Mouse (Mus musculus): ENCODE results near the gene Brdt. TPM values are rescaled to one million over a fixed set of nuclear protein-coding genes. Genes with fewer than 3 reads are reported as not detected.

The Brdt gene
- 0.73 and 1.3 TPM in 2 replicates for polyA plus RNA-seq (2016; fragmentation: Nextera tagmentation; extraction: Ambion mirVana)

DNA sequence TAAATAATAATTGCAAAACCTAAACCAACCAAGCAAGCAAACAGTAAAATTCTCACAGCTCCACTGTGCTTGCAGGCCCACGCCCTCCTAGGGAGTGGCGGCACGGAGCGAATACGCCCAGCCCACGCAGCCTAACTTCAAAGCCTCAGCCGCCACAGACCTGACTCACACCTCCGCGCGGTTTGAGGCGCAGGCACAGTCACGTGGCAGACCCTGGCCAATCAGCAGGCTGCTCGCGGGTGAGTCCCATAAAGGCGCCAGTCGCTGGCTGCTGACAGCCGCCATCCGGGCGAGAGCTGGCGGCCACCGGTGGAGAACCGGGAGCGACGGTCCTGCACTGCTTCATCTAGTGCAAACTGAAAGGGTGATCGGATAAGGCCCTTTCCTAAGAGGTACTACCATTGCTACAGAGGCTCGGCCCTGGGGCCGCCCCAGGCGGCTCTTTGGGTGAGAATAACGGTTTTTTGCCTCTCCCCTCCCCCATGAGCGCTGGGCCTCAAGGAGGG is at the start of gene Brdt:
Brdt (plus strand) TSS at position 244 of the 506 bp plus-strand sequence.
- WGBS: 88% methylated on average over 30 of the region's 30 CpGs
- no peak within 1 kb of the TSS for H3K4me3 ChIP-seq
- no peaks in the 10 kb centered on the region for H3K9me3 ChIP-seq (replicated peaks)
- DNase-seq (ENCODE audit: low spot score): no peak
- H3K36me3 ChIP-seq: no peaks in the 10 kb centered on the region
- no peak within 1 kb of the TSS for H3K27ac ChIP-seq
- H3K27me3 ChIP-seq (ENCODE audit: low read depth, poor library complexity, severe bottlenecking): no peaks in the 10 kb centered on the region
- H3K4me1 ChIP-seq: no peaks in the 10 kb centered on the region

DNA sequence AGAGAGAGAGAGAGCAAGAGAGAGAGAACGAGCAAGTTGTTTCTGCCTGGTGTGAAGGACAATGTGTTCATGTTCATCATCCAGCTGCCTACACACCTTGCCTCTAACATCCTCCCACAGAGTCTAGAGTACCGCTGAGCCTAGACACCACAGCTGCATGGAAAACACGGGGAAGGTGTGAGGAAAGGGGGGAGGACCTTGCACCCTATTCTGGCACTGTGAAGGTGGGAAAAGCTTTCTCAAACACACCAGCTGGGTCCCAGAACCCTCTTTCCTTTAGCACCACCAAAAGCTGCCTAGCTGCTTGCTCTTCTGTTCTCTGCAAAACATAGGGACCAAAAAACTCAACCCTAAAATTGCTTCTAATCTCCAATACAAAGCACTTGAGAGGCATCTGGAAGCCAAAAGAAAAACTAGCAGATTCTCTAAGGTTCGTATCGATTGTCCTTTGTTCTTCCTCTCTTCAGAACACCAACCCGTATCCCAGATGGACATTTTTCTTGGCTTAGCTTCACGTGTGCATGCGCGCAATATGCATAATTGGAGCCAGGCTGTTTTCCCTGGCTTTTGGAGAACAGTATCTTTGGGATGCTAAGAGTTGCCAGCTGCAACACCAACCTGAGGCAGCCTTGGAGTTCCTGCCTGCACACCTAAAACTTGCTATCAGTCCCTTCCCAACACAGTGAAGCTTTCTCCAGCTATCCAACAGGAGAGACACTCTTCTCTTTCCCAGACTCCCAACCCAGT is 48.2 kb upstream of the Brdt start:
- 69% methylated on average over 9 of the region's 9 CpGs for WGBS
- Histone ChIP-seq H3K9me3 (replicated peaks) (no peaks in the 10 kb centered on the region), H3K27ac (peak overlapping the region; percentile 44), H3K27me3 (ENCODE audit: low read depth, poor library complexity, severe bottlenecking) (peaks cover 3% of the 10 kb centered on the region; the same call in 1 of the 2 replicates), H3K4me1 (peaks cover 23% of the 10 kb centered on the region; the same call in 1 of the 2 replicates), H3K36me3 (0 out of 2 replicates have a peak, but pooled peaks cover 2% of the 10 kb centered on the region), H3K4me3 (no peak overlapping the region)
- DNase-seq (ENCODE audit: low spot score): no peak

DNA sequence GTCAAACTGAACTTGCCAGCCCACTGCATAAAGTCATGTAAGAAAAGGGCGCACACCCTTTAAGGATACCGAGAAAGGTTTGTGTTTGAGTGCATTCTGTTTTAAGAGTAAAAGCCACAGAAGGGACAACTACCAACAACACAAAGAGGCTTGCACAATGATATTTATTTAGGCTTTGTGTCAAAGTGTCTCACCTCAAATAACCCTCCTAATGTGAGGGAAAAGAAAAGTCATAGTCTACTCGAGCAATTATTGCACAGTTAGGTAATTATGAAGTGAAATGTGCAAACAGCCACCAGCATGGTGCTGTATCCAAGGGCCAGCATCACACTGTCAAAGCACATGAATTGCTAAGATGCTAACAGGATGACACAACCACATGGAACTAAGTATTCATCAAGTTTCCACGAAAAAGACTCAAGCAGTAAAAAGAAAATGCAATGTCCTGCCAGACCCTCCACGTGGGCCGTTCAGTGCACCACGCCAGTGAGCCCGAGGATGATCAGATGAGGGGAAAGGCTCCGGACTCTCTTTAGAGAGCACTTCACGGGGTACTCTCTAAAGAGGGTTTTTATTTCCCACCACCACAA is 46.9 kb upstream of the Brdt start:
- H3K36me3 ChIP-seq: 0 out of 2 replicates have a peak, but pooled peaks cover 2% of the 10 kb centered on the region
- H3K4me3 ChIP-seq: no peak overlapping the region
- no peak overlapping the region for H3K27ac ChIP-seq
- no peak for DNase-seq (ENCODE audit: low spot score)
- peaks cover 11% of the 10 kb centered on the region for H3K27me3 ChIP-seq (ENCODE audit: low read depth, poor library complexity, severe bottlenecking)
- WGBS: 83% methylated on average over 10 of the region's 10 CpGs
- no peaks in the 10 kb centered on the region for H3K9me3 ChIP-seq (replicated peaks)
- H3K4me1 ChIP-seq: peaks cover 36% of the 10 kb centered on the region

DNA sequence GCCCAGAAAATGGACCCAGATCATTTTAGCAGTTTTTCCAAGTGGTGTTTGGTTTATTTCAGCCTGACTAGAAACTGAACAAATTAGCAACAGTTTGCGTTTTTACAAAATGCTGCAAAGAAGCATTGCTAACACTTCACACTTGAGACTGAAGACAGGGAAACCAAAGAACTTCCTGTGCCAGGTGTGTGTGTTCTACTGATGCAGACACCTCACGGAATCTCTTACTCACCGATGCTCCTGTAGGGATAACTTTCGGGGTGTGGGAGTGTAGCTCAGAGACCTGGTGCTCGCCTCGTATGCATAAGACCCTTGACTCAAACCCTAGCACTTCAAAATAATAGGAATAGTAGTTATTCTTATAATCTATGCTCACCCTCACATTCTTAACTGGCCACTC is 45.4 kb upstream of the Brdt start:
- Histone ChIP-seq H3K4me1 (peaks cover 48% of the 10 kb centered on the region), H3K27me3 (ENCODE audit: low read depth, poor library complexity, severe bottlenecking) (peaks cover 15% of the 10 kb centered on the region), H3K36me3 (no peaks in the 10 kb centered on the region), H3K27ac (no peak overlapping the region), H3K9me3 (replicated peaks) (no peaks in the 10 kb centered on the region), H3K4me3 (no peak overlapping the region)
- DNase-seq (ENCODE audit: low spot score): no peak
- WGBS: 85% methylated on average over 6 of the region's 6 CpGs

DNA sequence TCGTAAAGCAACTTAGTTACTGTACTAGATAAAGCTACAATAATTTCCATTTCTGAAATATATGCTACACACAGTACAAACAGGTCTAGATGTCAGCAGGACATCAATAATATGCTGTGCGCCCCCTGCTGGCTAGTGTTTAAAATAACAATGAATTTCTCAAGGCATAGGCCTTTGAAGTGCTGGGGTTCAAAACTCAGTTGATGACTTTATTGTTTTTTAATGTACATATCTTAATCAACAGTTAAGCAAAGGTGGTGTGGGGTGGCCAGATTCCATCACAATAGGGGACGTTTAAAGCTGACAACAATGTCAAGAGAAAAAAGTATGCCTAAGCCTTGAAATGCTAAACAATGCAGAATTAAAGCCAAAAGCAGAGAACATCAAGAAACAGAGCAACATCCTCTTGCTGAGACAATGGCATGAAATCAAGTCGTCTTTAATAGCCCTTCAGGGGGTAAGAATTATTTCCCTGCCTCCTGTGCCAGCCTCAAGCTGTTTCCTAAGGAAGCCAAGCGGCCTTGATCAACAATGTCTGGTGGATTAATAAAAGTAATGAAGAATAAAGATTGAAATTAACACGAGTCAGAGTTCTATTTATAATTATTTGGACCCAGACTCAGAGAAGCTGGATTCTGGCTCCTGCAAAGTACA is 43.6 kb upstream of the Brdt start:
- H3K36me3 ChIP-seq: no peaks in the 10 kb centered on the region
- WGBS: 31% methylated on average over 6 of the region's 6 CpGs
- H3K4me1 ChIP-seq: peaks cover 39% of the 10 kb centered on the region
- peak; percentile 83 for DNase-seq (ENCODE audit: low spot score)
- peak overlapping the region; percentile 78; the same call in 1 of the 2 replicates for H3K4me3 ChIP-seq
- peaks cover 23% of the 10 kb centered on the region for H3K27me3 ChIP-seq (ENCODE audit: low read depth, poor library complexity, severe bottlenecking)
- no peaks in the 10 kb centered on the region for H3K9me3 ChIP-seq (replicated peaks)
- H3K27ac ChIP-seq: no peak overlapping the region

DNA sequence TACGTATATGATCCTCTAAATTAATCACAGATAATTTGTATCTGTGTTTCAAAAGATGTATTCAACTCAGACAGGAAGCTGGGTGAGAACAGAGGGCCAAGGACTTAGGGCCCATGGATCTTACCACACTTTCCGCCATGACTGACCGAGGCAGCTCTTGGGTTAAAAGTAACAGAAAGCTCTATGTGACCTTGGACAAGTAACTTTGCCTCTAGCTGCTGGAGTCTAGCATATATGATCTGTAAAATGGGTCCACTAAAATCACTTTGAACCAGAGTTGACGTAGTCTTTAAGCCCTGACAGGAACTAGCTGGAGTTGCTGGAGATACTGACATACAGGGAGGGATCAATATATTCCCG is 43.1 kb upstream of the Brdt start:
- H3K4me1 ChIP-seq: peaks cover 39% of the 10 kb centered on the region
- peaks cover 23% of the 10 kb centered on the region for H3K27me3 ChIP-seq (ENCODE audit: low read depth, poor library complexity, severe bottlenecking)
- H3K27ac ChIP-seq: no peak overlapping the region
- peak overlapping the region; percentile 78 for H3K4me3 ChIP-seq
- WGBS: 43% methylated on average over 5 of the region's 5 CpGs
- DNase-seq (ENCODE audit: low spot score): no peak
- H3K9me3 ChIP-seq (replicated peaks): no peaks in the 10 kb centered on the region
- no peaks in the 10 kb centered on the region for H3K36me3 ChIP-seq

DNA sequence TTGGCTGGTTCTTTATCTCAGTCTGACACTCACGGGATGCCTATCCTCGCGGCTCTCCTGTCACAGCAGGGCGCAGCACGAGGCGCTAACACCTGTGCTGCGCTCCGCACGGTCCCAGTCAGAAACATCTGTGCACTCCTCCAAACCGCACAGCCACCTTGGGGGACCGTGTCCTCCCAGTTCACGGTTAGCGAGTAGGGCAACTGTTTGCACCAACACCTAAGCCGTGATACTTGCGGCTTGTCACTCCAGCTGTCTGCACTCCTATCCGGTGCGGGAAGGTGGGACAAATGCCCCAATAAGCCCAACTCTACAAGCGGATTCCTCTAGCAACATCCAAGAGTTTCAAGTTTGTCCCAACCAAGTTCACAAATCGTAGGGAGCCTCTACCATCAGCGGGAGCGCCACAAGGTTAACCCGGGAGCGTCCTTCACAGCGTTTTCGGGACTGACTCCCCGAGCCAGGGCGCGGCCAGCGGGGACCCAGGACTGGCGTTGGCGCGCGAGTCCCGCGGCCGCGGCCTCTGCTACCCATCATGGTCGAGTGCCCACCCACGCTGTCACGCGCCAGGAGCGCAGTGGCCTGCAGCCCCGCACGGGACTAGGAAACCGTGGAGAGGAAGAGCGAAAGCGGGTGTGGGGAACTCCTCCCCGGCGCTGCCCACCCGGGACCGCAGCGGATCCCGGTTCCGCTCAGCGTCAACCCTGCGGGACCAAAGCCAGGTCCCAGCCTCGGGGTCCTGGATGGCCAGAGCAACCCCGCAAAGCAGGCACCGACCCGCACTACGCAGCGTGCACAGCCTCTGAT is 42.3 kb upstream of the Brdt start:
- peaks cover 37% of the 10 kb centered on the region for H3K4me1 ChIP-seq
- H3K27ac ChIP-seq: peak overlapping the region; percentile 93
- peaks cover 23% of the 10 kb centered on the region for H3K27me3 ChIP-seq (ENCODE audit: low read depth, poor library complexity, severe bottlenecking)
- peak overlapping the region; percentile 78 for H3K4me3 ChIP-seq
- H3K36me3 ChIP-seq: no peaks in the 10 kb centered on the region
- DNase-seq (ENCODE audit: low spot score): peak; percentile 64
- H3K9me3 ChIP-seq (replicated peaks): no peaks in the 10 kb centered on the region
- under 1% methylated on average over 62 of the region's 62 CpGs for WGBS

DNA sequence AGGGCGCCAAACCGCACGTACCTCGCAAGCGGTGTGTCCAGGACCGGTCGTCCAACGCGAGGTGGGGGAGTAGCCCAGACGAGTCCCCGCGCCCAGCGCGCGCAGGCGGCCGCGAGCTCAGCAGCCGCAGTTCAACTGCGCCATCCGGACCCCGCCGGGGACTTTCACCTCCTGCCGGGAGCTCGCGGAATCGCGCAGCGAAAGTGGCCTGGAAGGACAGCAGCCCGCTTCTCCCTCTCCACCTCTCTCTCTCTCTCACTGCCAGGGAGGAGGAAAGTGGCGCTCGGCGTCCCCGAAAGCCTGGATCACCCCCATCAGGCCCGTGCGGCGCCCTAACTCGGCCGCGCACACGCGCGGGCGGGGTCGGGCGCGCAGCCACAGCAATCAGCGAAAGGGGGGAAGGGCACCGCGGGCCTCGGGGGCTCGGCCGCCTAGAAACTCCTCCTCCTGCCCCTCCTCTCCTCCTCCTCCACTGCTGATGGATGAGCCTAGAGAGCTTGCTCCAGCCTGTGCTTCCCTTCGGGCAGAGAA is 41.7 kb upstream of the Brdt start, which contains the start of gene Tgfbr3:
Tgfbr3 (minus strand) TSS at position 396 of the 531 bp plus-strand sequence.
- WGBS: under 1% methylated on average over 54 of the region's 54 CpGs
- peak; percentile 88 for DNase-seq (ENCODE audit: low spot score)
- Histone ChIP-seq H3K27ac (peak within 1 kb of the TSS; percentile 93), H3K4me3 (peak within 1 kb of the TSS; percentile 78), H3K9me3 (replicated peaks) (no peaks in the 10 kb centered on the region), H3K36me3 (no peaks in the 10 kb centered on the region), H3K27me3 (ENCODE audit: low read depth, poor library complexity, severe bottlenecking) (peaks cover 23% of the 10 kb centered on the region), H3K4me1 (peaks cover 37% of the 10 kb centered on the region)

DNA sequence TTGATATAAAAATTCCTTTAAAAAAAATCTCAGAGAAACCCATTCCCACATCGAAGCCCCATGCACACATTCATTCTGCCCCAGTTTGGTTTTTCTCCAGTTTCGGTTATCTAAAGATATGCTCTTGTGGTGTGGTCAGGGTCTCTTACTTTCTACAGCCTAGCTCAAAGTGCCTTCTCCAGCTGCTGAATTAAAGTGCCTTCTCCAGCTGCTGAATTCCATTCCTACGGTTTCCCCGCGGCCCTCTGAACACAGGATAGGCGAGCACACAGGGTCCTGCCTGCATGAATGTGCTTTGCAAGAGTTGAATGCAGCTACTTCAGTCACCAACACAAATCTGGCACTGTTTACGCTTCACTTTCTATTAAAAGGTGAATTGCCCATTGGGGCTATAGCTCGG is 41.0 kb upstream of the Brdt start:
- H3K27ac ChIP-seq: no peak overlapping the region
- H3K4me3 ChIP-seq: peak overlapping the region; percentile 78
- 36% methylated on average over 8 of the region's 8 CpGs for WGBS
- H3K36me3 ChIP-seq: no peaks in the 10 kb centered on the region
- peaks cover 23% of the 10 kb centered on the region for H3K27me3 ChIP-seq (ENCODE audit: low read depth, poor library complexity, severe bottlenecking)
- peaks cover 39% of the 10 kb centered on the region for H3K4me1 ChIP-seq
- no peaks in the 10 kb centered on the region for H3K9me3 ChIP-seq (replicated peaks)
- DNase-seq (ENCODE audit: low spot score): no peak

DNA sequence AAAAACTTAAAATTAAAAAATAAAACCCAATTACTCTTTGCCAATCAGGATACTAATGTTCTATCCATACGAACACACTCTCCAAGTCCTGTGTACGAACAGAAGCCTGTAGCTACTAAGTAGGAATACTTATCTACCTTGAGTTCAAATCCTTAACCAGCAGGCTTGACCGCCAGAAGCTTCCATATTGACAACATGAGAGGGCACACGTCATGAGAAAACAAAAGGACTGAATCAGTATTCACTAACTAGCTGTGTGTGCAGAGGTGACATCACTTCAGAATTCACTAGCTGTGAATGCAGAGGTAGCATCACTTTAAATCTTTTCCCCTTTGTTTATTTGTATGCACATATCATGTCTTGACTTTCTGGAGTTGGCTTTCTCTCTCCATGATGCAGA is 36.9 kb upstream of the Brdt start:
- no peak overlapping the region for H3K27ac ChIP-seq
- no peak overlapping the region for H3K4me3 ChIP-seq
- 90% methylated on average over 4 of the region's 4 CpGs for WGBS
- no peak for DNase-seq (ENCODE audit: low spot score)
- H3K27me3 ChIP-seq (ENCODE audit: low read depth, poor library complexity, severe bottlenecking): peaks cover 12% of the 10 kb centered on the region; the same call in 1 of the 2 replicates
- no peaks in the 10 kb centered on the region for H3K9me3 ChIP-seq (replicated peaks)
- H3K4me1 ChIP-seq: peaks cover 51% of the 10 kb centered on the region
- H3K36me3 ChIP-seq: no peaks in the 10 kb centered on the region

DNA sequence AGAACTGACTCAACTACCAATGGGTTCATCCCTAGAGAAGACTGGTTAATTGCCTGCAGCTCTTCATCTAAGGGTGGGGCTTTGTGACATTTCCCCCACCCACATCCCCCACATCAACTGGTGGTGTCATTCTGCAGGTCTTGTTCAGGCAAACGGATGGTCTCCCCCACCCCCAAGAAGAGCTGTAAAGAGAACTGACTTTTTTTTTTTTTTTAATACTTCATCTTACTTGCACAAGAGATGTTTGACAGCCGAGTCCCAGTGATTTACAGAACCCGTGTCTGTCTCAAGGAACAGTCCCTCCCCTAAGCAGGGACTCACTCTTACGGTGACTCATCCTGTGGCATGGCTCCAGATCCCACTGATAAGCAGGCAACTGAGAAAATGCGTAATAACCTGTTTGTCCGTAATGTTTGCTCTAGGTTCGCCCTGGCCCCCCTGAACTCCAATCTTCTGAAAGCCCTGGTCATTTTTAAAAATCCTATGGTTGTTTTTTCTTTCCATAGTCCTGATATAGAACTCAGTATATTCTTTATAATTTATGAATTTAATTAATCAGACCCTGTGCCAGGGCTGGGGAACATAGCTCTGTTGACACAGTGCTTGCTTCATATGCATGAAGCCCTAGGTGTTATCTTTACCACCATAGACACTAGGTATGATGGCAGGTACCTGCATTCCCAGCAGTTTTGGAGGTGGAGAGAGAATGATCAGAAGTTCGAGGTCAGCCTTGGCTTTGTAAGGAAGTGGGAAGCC is 35.7 kb upstream of the Brdt start:
- no peak for DNase-seq (ENCODE audit: low spot score)
- WGBS: 71% methylated on average over 8 of the region's 8 CpGs

More for the DNA sequence above, 35.7 kb upstream of the Brdt start:
- Histone ChIP-seq H3K27me3 (ENCODE audit: low read depth, poor library complexity, severe bottlenecking) (peaks cover 11% of the 10 kb centered on the region; the same call in 1 of the 2 replicates), H3K36me3 (no peaks in the 10 kb centered on the region), H3K9me3 (replicated peaks) (no peaks in the 10 kb centered on the region), H3K4me3 (no peak overlapping the region), H3K4me1 (peaks cover 39% of the 10 kb centered on the region), H3K27ac (0 out of 2 replicates have a peak overlapping the region, but pooled peaks have one; percentile 9)

Measured in limb, embryonic 10.5 days (tissue).